Mouse (Mus musculus) urinary bladder, postnatal 4 days (tissue): ENCODE measurements around the gene Tbc1d10c.
A peak's percentile ranks its signal among the peaks of the same experiment; 100 is the strongest.

ENCODE experiments used
- DNase-seq, 2 experiments: peaks; one replicate each; pipeline ENCODE4 v3.0.0; 2021 to 2022; ENCODE audit warnings: low spot score in 2 of 2

The Tbc1d10c gene

GRCm38 (mm10) chr19:4162646-4163542, 28.2 kb downstream of the Tbc1d10c start, which contains the start of gene Rps6kb2:
Gene Rps6kb2 (minus strand): TSS chr19:4163354.
- peak; percentile 91 to 96 for DNase-seq

GRCm38 (mm10) chr19:4159049-4159448, 32.0 kb downstream of the Tbc1d10c start:
- no peak for DNase-seq

GRCm38 (mm10) chr19:4156771-4157170, 34.3 kb downstream of the Tbc1d10c start:
- no peak for DNase-seq

GRCm38 (mm10) chr19:4156073-4156579, 35.0 kb downstream of the Tbc1d10c start:
- no peak for DNase-seq

GRCm38 (mm10) chr19:4155223-4156072, 35.6 kb downstream of the Tbc1d10c start:
- no peak for DNase-seq

GRCm38 (mm10) chr19:4154437-4155222, 36.5 kb downstream of the Tbc1d10c start:
- no peak for DNase-seq

GRCm38 (mm10) chr19:4153232-4153654, 37.8 kb downstream of the Tbc1d10c start, which contains the start of gene Ptprcap:
Gene Ptprcap (plus strand): TSS chr19:4153604.
- no peak for DNase-seq

GRCm38 (mm10) chr19:4152445-4153231, 38.4 kb downstream of the Tbc1d10c start:
- DNase-seq: no peak

- DNase-seq: no peak
Measured at GRCm38 (mm10) chr19:4151898-4152297, 39.2 kb downstream of the Tbc1d10c start.

GRCm38 (mm10) chr19:4151488-4151860, 39.6 kb downstream of the Tbc1d10c start:
- DNase-seq: no peak

- no peak for DNase-seq
Measured at GRCm38 (mm10) chr19:4150567-4151487, 40.3 kb downstream of the Tbc1d10c start.

GRCm38 (mm10) chr19:4149764-4150461, 41.2 kb downstream of the Tbc1d10c start:
- DNase-seq: no peak

GRCm38 (mm10) chr19:4149283-4149682, 41.8 kb downstream of the Tbc1d10c start:
- DNase-seq: no peak

GRCm38 (mm10) chr19:4148819-4149218, 42.3 kb downstream of the Tbc1d10c start:
- no peak for DNase-seq

- peak; percentile 96 to 98 for DNase-seq
Measured at GRCm38 (mm10) chr19:4148491-4148806, 42.6 kb downstream of the Tbc1d10c start, which contains the start of gene Coro1b. Gene Coro1b (plus strand): TSS chr19:4148619.

GRCm38 (mm10) chr19:4147782-4148490, 43.1 kb downstream of the Tbc1d10c start:
- no peak for DNase-seq

- DNase-seq: no peak
Measured at GRCm38 (mm10) chr19:4147022-4147405, 44.1 kb downstream of the Tbc1d10c start.

- DNase-seq: no peak
Measured at GRCm38 (mm10) chr19:4146366-4147021, 44.6 kb downstream of the Tbc1d10c start.
